Mouse (Mus musculus): ENCODE results near the gene Tgfbr2.

GRCm38 (mm10) chr9:116119990-116120389 is 55.2 kb downstream of the Tgfbr2 start:
- TF ChIP-seq CTCF (IDR thresholded peaks at IDR 0.05; ENCODE audit: low read depth, low read length) (no peak), GATA1 (IDR thresholded peaks at IDR 0.05; ENCODE audit: borderline replicate concordance, low read length) (no peak)
